Mouse (Mus musculus) layer of hippocampus, postnatal 10 days (tissue): Measurements from ENCODE around the gene Birc3. TPM values are rescaled to one million over a fixed set of nuclear protein-coding genes. Genes with fewer than 3 reads are reported as not detected.
A peak's percentile ranks its signal among the peaks of the same experiment; 100 is the strongest.
"Not testable (repeated sequence)": the region's sequence is repeated elsewhere in the genome, so short reads cannot be mapped to it uniquely, and the experiment has no call there.

Source experiments
- DNase-seq, 2 experiments: peaks; one replicate each; pipeline ENCODE4 v3.0.0; 2021; ENCODE audit warnings: low spot score in 2 of 2
- long read RNA-seq: library from polyadenylated mRNA; stranded (forward); transcript quantifications from one replicate; pipeline ENCODE4 v2.0.0, GENCODE M21; 2023
- total RNA-seq, 2 experiments: library from RNA; stranded (reverse); gene quantifications; 2 replicates each; pipeline ENCODE4 v1.2.3; 2021

Birc3 gene
- 1 to 10 TPM; 1.3 to 3.0 TPM for total RNA-seq
- long read RNA-seq, partial matches to known transcripts, result 1 of 2 reads
- long read RNA-seq, other reads (novel, unspliced or antisense), result 1 of 2 reads

DNA sequence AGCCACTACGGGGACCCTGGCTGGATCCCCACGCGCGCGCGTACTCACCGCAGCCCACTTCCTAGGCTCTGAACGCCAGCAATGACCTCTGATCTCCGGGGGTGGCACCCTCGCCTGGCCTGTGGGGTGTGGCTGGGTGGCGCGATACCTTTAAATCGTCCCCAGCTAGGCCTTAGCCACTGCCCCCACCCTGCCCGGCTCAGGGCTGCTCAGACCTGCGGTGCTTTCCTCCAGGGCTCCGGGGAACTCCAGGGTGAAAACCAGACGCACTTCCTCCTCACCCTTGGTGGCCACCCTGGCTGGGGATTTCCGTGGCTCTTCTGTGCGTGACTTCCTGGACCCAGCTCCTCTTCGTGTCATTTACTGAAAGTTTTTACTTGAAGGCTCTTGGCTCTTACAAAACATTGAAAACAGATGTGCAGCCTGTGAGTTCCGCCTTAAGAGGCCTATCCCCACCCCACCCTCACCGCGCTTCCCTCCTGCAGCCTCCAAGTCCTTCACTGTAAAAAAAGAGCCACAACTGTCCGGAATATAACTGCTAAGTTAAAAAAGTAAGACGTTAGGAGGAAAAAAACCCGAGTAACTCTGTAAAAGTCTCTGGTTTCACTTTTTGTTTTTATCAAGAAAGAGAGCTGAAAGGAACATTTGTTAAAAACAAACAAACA lies at the start of gene Birc3:
TSS of gene Birc3 (minus strand) at position 412 of the 665 bp plus-strand sequence.
- peak; percentile 14 to 24 for DNase-seq

DNA sequence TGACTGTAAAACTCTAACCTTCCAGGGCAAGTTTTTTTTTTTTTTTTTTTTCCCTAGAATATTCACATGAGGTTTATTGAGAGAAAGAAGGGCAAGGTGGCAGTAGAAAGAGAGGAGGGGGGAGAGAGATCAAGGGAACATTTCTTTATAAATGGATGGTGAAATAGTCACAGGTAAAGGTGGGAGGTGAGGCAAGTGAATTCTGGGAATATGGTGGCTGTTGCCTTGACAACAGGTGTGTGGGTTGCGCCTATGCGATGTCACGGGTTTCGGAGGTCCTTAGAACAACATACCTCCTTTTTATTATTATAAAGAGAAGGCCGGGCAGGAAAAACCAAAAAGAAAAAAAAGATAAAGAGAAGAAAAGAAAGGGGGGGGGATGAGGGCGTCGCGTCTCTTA lies 41.9 kb upstream of the Birc3 start:
- DNase-seq, result no peak

DNA sequence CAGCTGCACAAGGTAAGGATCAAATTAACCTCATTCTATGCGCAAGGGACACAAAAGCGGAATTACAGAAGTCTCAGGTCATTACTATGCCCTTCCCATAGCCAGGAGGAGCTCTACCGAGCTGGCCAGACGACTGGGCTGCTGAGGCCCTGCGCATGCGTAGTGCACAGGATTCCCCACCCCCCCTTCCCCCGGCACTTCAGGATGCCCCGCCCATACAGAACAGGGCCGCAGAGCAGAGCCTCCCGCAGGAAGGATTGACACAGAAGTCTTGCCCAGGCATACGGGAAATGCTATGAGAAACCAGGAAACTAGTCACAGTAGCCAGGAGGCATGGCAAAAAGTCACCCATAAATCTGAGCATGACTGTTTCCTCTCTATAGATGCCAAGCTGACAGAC lies 41.5 kb upstream of the Birc3 start:
- peak; percentile 25 to 42 for DNase-seq

DNA sequence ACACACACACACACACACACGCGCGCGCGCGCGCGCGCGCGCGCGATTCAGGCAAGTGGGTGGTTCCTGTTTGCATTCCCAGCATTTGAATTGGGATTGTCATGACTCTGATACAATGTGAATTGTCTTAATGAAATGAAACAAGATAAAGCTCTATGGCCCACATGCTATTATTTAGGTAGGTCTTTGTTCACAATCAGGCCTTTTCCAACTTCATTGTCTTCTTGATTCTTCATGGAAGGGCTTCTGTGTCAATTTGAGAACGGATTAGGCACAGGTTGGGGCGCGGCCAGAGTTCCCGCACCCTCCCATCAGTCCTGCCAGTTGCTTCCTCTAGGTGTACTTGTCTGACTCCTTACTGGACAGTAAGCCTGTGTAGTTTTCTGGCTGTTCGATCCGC lies 41.0 kb upstream of the Birc3 start:
- peak in 1 of 2 experiments; percentile 12 for DNase-seq

DNA sequence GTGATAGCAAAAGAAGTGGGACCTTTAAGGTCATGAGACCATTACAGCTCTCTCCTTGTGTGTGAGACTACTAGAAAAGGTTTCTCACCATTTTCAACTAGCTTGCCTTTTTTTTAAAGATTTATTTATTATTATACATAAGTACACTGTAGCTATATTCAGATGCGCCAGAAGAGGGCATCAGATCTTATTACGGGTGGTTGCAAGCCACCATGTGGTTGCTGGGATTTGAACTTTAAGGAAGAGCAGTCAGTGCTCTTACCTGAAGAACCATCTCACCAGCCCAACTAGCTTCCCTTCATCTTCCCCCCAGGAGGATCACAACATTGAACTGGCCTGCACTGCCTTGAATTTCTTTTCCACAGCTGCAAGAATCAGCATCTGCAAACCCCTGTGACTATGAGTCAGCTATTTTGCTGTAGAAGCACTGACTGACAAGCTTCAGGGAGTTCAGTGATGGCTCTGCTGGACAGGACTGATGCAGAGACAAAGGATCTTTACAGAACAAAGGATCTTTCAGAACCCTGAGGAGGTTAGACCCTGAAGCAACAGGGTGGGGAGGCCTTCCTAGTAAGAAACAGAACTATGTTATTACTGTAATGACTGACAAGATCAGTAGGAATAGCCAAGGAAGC lies 34.5 kb upstream of the Birc3 start:
- no peak for DNase-seq

DNA sequence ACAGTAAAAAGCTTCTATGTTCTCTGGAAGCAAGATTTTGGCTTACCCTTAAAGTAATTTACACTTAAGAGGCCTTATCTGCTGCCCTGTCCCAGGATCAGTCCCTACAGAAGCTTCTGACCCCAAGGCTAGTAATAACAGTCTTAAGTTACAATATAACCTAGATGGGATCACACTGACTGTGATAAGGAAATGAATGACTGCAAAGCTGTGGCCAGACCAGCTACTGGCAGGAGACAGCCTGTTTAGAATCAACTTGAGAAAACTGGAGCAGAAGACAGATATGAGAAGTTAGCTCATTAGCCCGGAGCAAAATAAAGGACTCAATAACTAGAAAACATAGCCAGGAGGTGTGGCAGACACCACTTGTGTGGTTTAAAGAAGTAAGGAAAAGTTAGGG lies 33.6 kb upstream of the Birc3 start:
- no peak for DNase-seq

DNA sequence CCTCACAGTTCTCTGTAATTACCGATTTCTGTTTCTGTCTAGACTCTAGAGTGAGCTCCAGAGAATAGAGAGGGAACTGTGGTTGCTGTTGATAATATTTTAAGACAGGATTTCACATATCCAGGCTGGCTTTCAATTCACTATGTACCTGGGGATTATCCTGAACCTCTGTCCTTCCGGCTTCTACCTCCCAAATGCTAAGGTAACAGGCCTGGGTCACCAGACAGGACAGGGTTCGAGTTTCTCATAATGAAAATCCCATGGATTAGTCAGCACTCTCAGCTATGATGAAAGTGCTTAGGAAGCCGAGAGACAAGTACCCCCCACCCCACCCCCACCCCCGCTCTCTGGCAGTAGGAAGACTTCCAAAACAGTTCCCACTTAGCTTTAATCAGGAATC lies 30.8 kb upstream of the Birc3 start:
- no peak for DNase-seq

DNA sequence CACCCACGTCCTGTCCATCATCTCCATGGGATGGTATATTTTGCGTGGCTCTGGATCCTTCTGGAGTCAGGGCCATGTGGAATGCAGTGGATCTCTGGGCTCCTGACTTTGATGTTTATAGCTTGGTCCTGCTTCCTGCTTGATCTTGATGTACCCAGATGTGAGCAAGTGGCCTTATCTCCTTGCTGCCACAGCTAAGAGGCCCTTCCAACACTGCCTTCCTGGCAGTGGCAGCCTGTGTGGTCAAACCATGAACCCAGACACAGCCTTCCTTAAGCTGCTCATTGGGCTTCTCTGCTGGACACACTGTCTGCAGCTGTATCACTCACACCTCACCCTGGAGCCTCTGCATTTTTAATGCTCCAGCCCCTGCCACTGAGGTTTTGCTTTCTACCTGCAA lies 30.3 kb upstream of the Birc3 start:
- DNase-seq, result no peak

DNA sequence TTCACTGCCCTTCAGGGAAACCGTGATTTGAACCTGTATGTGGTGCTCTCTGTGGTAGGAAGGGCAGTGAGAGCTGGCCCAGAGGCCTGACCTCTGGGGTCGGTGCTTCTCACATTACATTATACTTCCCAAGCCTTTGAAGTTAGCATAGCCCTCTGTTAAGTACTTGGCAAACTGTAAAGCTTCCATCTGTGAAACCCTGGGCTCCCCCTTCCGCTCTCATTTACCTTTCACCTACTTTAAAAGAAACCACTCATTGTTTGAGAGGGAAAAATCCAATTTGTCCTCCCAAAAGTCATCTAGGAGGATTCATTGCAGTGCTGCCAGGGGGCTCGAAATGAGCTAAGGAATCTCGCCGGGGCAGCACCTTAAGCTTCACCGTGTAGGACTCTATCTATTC lies 29.3 kb upstream of the Birc3 start:
- no peak for DNase-seq

DNA sequence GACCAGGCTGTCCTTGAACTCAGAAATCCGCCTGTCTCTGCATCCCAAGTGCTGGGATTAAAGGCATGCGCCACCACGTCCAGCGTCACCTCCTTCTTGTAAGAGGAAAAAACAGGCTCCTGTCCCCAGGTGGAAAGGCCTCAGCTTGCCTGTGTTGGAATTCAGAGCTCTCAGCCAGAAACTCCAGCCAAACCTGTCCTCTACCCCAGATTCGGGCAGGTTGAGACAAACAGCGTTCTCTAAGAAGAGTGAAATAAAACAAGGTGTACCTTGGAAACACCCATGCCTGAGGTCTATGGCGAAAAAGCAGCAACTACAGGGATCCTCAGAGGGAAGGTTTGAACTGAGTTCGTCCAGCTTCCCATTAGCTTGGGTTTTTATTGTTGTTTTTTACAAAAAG lies 28.0 kb upstream of the Birc3 start:
- no peak for DNase-seq

DNA sequence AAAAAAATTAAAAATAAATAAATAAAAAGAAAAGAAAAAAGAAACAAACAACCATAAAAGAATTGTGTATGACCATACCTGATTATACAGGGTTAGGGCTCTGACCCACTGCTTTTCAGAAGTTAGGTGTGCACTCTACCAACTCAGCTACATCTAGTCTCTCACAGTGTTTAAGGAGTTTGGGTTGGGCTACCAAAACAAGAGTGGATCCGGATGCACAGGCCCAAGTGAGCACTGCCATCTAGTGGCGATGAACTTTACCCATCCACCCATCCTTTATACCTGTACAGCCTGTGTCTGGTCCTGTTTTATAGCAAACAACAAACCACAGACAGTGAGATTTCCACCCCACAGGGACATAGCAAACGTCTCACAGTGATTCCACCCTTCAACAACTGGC lies 24.5 kb upstream of the Birc3 start:
- peak; percentile 57 to 79 for DNase-seq

DNA sequence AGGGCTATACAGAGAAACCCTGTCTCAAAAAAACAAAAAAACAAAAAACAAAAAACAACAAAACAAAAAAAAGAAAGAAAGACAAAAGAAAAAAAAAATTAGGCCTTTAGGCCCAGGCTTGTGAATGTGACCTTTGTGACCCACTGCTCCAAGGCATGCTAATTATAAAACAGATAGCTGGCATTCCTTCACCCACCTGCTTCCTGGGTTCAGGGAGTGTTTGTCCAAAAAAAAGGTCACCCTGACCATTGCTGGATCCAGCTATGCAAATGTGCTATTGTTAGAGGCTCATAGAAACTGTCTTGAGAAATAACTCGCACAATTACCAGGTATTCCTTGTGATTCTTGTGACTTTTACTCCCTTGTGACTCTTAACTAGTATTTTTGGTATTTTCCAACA lies 18.8 kb upstream of the Birc3 start:
- not testable (repeated sequence) for DNase-seq

DNA sequence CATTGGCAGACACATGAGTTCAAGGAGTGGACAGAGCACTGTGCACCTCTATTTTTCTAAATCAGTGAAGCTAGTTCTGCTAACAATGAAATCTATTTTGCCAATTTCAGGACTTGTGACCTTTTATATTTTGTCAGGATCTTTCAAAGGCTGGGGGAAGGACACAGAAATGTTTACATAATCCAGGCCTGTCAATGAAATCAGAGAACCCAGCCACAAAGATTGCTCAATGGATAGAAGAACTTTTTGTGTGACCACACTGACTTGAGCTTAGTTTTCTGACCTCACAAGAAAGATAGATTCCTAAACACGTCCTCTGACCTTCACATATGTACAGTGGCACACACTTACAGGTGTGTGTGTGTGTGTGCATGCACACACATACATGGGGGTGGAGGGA lies 18.2 kb upstream of the Birc3 start:
- no peak for DNase-seq

DNA sequence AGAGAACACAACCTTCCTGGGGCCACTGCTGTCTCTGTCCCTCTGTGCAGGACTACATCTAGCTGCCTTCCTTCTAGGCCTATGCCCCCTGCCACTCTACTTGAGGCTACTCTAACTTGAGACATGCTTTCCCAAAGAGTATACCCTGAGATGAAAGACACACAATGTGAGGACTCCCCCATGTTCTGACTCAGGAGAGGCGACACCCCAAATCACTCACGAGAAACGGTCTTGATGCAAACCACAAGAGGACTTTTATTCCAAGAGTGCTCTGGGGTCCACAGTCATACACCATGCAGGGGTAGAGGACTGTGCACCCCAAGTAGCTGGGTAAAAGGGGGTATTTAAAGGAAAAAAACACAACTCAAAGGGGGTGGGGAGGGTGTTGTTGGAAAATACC lies 11.4 kb upstream of the Birc3 start:
- DNase-seq, result no peak

DNA sequence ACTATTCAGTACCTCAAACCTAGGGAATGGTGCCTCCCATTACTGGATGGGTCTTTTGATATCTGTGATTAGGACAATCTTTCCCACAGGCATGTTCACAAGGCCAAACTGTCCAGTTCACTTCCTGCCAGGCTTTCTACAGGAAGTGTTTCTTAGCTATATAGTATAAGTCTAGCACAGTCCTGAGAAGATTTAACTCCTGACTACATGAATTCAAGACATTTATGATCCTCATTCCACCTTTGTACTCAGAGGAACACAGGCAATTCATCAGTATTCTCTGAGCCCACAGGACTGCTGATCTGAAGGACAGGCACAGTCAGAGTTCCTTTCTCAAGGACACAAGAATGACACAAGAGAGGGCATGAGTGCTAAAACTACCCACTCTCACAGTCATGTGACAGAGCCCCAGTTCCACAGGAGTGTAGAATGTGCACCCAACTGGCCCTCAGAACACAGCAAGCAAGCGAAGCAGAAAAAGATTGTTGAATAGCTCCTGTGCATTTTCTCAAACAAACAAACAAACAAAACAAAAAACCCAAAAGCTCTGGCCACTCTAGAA lies 9.4 kb upstream of the Birc3 start:
- no peak for DNase-seq

DNA sequence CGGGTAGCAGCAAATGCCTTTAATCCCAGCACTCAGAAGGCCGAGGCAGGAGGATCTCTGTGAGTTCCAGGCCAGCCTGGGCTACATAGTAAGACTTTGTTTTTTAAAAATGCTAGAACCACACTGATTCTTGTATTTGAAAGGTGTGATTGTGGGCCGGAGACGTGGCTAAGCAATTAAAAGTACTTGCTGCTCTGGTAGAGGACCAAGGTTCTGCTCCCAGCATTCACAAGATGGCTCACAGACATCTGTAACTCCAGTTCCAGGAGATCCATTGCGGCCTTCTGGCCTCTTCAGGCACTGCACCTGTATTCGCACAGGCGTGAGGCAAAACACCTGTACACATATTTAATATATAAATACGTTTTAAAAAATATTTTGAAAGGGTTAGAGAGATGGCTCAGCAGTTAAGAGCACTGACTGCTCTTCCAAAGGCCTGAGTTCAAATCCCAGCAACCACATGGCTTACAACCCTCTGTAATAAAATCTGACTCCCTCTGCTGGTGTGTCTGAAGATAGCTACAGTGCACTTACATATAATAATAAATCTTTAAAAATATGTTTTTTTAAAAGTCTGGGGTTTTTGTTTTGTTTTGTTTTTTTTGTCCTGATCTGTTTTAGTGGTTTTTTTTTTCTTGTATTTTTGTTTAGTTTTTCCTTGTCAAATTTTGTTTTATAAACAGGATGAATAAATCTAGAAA lies 675 bp upstream of the Birc3 start:
- DNase-seq, result no peak

DNA sequence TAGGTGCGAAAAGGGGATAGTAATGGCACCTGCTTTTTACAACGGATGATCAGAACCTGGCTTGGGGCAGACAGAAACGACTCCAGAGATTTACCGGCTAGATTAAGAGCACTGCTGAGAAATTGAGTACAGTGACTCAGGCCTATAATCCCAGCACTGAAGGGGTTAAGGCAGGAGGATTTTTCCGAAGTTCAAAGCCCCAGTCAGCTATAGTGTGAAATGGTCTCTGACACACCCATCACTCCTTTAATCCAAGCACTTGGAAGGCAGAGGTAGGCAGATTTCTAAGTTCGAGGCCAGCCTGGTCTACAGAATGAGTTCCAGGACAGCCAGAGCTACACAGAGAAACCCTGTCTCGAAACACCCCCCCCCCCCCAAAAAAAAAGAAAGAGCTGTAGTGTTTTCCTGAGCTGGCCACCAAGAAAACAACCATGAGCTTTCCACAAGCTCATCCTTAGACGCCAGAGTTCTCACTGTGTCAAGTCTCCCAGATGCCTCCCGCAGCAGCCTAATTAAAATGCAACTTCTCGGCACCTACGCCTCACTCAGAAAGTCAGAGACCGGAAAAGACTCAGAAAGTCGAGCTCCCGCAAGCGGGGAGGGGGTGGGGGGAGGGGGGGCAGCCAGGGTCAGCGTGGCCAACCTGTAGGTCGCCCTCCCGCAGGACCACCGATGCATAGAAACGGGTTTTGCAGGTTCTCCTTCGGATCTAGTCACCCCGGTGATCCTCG lies 777 bp downstream of the Birc3 start:
- no peak for DNase-seq

DNA sequence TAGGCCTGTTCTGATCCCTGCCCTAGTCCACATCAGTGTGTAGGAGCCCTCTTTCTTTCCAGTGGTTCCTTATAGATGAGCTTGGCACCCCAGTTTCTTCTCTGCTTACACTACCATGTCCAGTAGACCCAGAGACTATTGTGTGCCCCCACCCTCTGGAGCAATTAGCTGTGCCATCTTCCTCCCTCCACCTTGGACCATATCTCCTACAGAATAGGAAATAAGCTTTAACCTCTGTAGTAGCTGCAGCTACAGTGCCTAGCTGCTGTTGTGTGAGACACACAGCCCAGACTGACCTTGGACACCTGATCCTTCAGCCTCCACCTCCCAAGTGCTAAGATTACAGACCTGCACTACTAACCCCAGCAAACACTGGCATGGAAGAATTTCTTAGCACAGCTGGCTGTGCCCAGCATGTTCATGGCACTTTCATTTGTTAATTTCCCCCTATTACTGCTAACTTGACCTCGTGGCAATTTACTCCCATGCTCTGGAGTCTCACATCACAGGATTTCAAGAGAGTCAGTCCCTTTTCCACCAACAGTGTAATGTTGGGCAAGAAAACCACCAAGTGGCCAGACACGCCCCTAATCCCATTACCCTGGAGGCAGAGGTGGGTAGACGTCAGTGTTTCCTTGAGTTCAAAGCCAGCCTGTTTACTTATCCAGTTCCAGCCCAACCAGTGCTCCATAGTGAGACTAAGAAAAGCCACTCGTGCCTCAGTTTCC lies 1.5 kb downstream of the Birc3 start:
- no peak for DNase-seq

DNA sequence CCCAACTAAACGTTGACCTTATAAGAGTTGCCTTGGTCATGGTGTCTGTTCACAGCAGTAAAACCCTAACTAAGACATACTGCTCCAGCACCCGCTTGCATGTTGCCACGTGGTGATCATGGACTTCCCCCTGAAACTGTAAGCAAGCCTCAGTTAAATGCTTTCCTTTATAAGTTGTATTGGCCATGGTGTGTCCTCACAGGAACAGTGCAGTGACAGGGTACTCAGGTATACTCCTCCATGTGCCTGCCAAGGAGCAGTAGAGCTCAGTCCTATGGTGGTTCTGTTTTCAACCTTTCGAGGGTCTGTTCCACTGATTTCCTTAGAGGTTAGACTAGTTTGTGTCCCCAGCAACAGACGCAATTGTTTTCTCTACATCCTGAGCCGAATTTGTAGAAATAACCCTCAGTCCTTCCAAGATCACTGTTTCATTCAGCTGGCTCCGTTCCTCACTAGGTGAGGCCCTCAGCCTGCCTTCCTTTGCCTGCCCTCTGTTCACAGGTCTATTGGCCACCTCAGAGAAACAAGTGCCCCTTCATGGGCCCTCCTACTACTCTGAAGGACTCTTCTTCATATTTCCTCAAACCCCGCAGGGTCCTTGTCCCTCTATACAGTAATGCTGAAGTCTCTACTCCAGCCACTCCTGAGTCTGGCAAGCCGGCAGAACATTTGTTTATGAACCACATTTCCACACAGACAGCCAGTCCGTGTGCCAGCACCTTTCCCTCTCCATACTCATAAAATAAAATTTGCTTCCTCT lies 2.2 kb downstream of the Birc3 start:
- no peak for DNase-seq
